Mouse (Mus musculus) liver, embryonic 14.5 days (tissue): ENCODE data around the gene Cdh26.

Experiments used
- CTCF ChIP-seq: IDR thresholded peaks from 2 replicates; pipeline ENCODE4 v1.5.1; 2016; ENCODE audit warnings: antibody characterized with exemption, low read depth, control low read depth
- EP300 ChIP-seq: IDR thresholded peaks from 2 replicates; pipeline ENCODE4 v1.6.1; 2016; ENCODE audit warnings: antibody characterized with exemption, low read depth

DNA sequence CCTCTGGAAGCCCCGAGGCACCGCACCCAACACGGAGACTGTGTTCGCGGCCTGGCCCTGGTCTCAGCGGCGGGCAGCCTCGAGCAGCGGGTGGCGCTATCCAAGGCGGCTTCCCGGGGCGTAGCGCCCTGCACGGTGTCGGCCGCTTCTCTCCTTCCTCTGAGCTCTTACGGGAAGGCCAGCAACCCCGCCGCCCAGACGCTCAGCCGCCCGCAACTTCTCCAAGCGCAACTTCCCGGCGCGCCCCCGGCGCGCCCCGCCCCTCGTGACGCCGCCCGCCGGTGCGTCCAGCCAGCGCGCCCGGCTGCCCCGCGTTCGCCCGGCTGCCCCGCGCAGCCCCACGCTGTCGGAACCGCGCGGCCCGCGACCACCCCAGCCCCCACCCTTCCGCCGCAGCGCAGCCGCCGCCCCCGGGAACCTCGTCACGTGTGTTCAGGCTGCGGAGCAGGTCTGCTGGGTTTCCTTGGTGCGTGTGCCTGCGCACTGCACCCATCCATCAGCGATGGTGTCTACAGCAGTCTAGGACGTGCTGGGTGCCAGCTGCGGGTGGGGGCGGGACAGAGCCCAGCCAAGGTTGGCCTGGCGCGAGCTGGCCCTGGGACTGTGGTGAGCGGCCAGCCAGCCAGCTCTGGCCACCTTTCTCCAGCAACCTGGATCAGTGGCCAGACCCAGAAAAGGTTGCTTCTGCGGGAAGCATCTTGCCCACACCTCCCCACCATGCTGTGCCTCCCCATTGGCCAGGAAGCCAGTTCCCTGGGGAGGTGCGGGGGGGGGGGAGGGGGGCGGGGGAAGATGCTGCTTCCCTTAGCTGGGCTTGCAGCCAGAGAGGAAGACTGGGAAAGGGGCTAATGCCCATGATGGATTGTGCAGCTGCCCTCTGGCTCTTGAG is 15.8 kb upstream of the Cdh26 start, which contains the start of the genes Ppp1r3d and Fam217b:
- TF ChIP-seq CTCF = no peak
- TF ChIP-seq EP300 = no peak
